Mouse (Mus musculus) macrophage (primary cell): ENCODE results near the gene Mfsd2a. TPM values are rescaled to one million over a fixed set of nuclear protein-coding genes. Genes with fewer than 3 reads are reported as not detected.

Experiments used
- H3K27ac ChIP-seq: fragments of 350-480 bp; formaldehyde crosslinking; 2 replicates; pipeline ENCODE4 v1.9.0; 2021
- H3K36me3 ChIP-seq: fragments of 350-480 bp; formaldehyde crosslinking; 2 replicates; pipeline ENCODE4 v1.9.0; 2021; ENCODE audit errors: inconsistent target
- H3K4me3 ChIP-seq: fragments of 350-480 bp; formaldehyde crosslinking; 2 replicates; pipeline ENCODE4 v1.9.0; 2021; ENCODE audit errors: inconsistent target
- H3K79me2 ChIP-seq: fragments of 350-480 bp; formaldehyde crosslinking; 2 replicates; pipeline ENCODE4 v1.9.0; 2021; ENCODE audit errors: inconsistent target
- WGBS: methylation state at CpG from one replicate; pipeline ENCODE4 v1.1.7; 2026; ENCODE audit warnings: inconsistent platforms; ENCODE audit not compliant: missing documents; 5-methylcytosine and 5-hydroxymethylcytosine counted together
- polyA plus RNA-seq: library from polyadenylated mRNA; stranded (reverse); fragments of 250-400 nt; gene quantifications from 3 replicates; pipeline ENCODE4 v1.2.4, GENCODE M21; 2018; ENCODE audit warnings: inconsistent platforms

The Mfsd2a gene
- polyA plus RNA-seq, 1 experiment from 2014 or later = not detected

GRCm38 (mm10) chr4:122933857-122934256 is 27.1 kb downstream of the Mfsd2a start:
- H3K4me3 ChIP-seq = no peak overlapping the region
- H3K36me3 ChIP-seq = no peaks in the 10 kb centered on the region
- no peak overlapping the region for H3K27ac ChIP-seq
- no peaks in the 10 kb centered on the region for H3K79me2 ChIP-seq
- WGBS = 26% methylated on average over 3 of the region's 3 CpGs

- Histone ChIP-seq H3K27ac (no peak overlapping the region), H3K36me3 (no peaks in the 10 kb centered on the region), H3K79me2 (no peaks in the 10 kb centered on the region), H3K4me3 (no peak overlapping the region)
- 59% methylated on average over 3 of the region's 3 CpGs for WGBS
These were observed 27.9 kb downstream of the Mfsd2a start for GRCm38 (mm10) chr4:122933051-122933591.

DNA sequence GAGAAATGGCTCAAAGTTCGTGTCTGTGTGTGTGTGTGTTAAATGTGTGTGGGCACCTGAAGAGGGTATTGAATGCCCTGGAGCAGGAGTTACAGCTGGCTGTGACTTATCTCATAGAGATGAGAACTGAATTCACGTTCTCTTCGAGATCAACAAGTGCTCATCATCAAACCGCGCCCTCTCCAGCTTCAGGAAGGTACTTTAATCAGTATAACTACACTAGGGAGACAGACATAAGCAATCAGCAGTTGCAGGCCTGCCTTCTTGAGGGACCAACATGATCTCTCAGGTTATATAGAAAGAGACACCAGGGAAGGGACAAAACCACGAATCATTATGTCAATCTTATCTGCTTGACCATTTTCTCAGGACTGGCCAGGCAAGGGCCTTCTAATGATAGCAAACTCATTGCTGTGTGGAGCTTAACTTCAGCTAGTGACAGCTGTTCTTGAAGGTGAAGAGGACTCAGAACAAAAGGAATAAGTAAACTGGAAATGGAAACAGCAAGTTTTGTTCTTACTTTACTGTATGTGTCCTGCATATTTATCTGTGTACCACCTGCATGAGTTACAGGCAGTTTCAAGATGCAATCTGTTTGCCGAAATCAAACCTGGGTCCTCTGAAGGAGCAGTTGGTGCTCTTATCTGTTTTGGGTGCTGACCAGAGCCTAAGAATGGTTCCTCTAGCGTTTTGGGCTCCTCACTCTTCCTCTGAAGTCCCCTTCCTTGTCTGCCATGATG is 28.6 kb downstream of the Mfsd2a start:
- Histone ChIP-seq H3K79me2 (no peaks in the 10 kb centered on the region), H3K36me3 (no peaks in the 10 kb centered on the region), H3K4me3 (no peak overlapping the region), H3K27ac (no peak overlapping the region)
- 76% methylated on average over 8 of the region's 8 CpGs for WGBS

DNA sequence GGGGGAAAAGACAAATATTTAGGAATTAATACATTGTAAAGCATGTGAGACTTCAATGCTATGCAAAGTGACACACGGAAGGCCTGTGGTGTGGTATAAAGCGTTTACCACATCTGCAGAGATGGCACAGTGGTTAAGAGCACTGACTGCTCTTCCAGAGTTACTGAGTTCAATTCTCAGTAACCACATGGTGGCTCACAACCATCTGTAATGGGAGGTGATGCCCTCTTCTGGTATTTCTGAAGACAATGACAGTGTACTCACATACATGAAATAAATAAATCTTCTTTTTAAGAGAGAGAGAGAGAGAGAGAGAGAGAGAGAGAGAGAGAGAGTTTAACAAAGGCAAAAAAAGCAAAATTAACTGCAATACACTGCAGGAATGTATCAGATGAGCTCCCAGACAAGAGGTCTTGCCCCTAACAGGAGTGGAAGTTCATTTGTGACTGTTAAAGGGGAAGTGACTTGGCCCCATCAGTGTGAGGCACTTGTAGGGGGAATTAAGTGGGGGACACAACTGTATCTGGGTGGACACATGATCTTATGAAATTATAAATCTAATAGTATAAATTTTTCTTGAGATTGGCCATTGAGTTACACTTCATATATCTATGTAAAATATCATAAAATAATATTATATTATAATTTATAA is 29.9 kb downstream of the Mfsd2a start:
- Histone ChIP-seq H3K36me3 (no peaks in the 10 kb centered on the region), H3K27ac (no peak overlapping the region), H3K79me2 (no peaks in the 10 kb centered on the region), H3K4me3 (no peak overlapping the region)
- 82% methylated on average over 2 of the region's 2 CpGs for WGBS

- Histone ChIP-seq H3K4me3 (no peak overlapping the region), H3K36me3 (no peaks in the 10 kb centered on the region), H3K27ac (peak overlapping the region; percentile 33), H3K79me2 (no peaks in the 10 kb centered on the region)
- 41% methylated on average over 15 of the region's 15 CpGs for WGBS
These were observed 37.3 kb downstream of the Mfsd2a start for GRCm38 (mm10) chr4:122923392-122924344.

GRCm38 (mm10) chr4:122922841-122923240 is 38.1 kb downstream of the Mfsd2a start:
- Histone ChIP-seq H3K27ac (peak overlapping the region; percentile 33), H3K36me3 (no peaks in the 10 kb centered on the region), H3K4me3 (no peak overlapping the region), H3K79me2 (no peaks in the 10 kb centered on the region)
- 7% methylated on average over 1 of the region's 1 CpGs for WGBS

GRCm38 (mm10) chr4:122915985-122916384 is 45.0 kb downstream of the Mfsd2a start:
- Histone ChIP-seq H3K79me2 (no peaks in the 10 kb centered on the region), H3K27ac (no peak overlapping the region), H3K36me3 (no peaks in the 10 kb centered on the region), H3K4me3 (no peak overlapping the region)
- 96% methylated on average over 4 of the region's 4 CpGs for WGBS

GRCm38 (mm10) chr4:122914186-122914585 is 46.8 kb downstream of the Mfsd2a start:
- Histone ChIP-seq H3K79me2 (no peaks in the 10 kb centered on the region), H3K36me3 (no peaks in the 10 kb centered on the region), H3K4me3 (no peak overlapping the region), H3K27ac (no peak overlapping the region)
- 97% methylated on average over 7 of the region's 7 CpGs for WGBS

DNA sequence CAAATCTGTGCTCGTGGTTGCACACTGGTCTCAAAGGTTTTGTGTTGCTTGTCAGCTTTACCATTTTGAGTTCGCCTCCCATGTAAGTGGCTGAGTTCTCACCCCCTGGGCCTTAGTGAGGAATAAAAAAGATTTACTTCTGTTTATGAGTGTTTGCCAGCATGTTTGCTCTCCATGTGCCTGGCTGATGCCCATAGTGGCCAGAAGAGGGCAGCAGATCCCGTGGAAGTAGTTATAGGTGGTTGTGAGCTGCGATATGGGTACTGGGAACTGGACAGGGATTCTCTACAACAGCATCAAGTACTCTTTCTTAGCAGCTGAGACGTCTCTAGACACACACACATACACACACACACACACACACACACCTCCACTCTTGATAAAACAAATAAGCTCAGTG is 48.4 kb downstream of the Mfsd2a start:
- H3K36me3 ChIP-seq = no peaks in the 10 kb centered on the region
- H3K79me2 ChIP-seq = no peaks in the 10 kb centered on the region
- H3K27ac ChIP-seq = no peak overlapping the region
- H3K4me3 ChIP-seq = no peak overlapping the region
- WGBS = 87% methylated on average over 5 of the region's 5 CpGs

DNA sequence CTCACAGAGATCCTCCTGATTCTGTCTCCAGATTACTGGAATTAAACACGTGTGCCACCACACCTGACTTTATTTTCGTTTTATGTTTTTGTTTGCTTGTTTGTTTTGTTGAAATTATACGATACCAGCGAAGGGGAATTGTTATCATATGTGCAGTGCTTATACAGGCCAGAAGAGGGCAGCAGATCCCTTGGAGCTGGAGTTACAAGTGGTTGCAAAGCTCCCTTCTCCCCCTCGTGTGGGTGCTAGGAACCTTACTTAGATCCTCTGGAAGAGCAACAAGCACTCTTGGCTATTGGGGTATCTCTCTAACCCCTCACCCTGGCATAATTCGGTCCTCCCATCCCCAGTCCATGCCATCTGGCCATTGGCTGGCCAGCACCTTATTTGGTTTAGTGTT is 50.4 kb downstream of the Mfsd2a start:
- H3K36me3 ChIP-seq = no peaks in the 10 kb centered on the region
- 70% methylated on average over 6 of the region's 6 CpGs for WGBS
- H3K27ac ChIP-seq = no peak overlapping the region

DNA sequence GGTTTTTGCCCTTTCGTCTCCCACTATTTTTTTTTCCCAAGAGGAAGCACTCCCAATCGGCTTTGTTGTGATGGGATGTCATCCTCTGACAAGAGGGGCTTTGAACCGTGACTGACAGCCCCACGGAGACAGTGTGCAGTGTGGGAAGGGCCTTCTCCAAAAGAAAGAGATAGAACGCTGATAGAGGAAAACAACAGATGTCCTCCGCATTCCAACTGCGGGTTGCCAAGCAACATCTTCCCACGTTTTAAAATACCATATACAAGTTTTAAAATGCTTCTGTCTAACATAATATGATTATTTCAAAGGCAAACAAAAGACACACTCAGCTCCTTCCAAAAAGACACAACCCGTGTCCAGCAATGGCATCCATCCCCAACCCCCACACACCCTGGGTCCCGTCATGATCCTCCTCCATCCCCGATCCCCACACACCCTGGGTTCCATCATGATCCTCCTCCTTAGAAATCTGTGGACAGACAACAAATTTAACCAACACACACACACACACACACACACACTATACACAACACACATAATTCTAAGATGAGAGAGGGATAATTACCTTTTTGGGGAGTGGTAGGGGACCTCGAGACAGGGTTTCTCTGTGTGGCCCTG is 51.3 kb downstream of the Mfsd2a start:
- 90% methylated on average over 11 of the region's 12 CpGs for WGBS
- no peaks in the 10 kb centered on the region for H3K79me2 ChIP-seq
- no peak overlapping the region for H3K4me3 ChIP-seq
- H3K27ac ChIP-seq = no peak overlapping the region
- H3K36me3 ChIP-seq = no peaks in the 10 kb centered on the region

More for the DNA sequence above, 50.4 kb downstream of the Mfsd2a start:
- Histone ChIP-seq H3K79me2 (no peaks in the 10 kb centered on the region), H3K4me3 (no peak overlapping the region)

- Histone ChIP-seq H3K27ac (no peak overlapping the region), H3K4me3 (no peak overlapping the region), H3K36me3 (no peaks in the 10 kb centered on the region), H3K79me2 (no peaks in the 10 kb centered on the region)
- 86% methylated on average over 10 of the region's 10 CpGs for WGBS
These were observed 55.6 kb downstream of the Mfsd2a start for GRCm38 (mm10) chr4:122905359-122905758.

DNA sequence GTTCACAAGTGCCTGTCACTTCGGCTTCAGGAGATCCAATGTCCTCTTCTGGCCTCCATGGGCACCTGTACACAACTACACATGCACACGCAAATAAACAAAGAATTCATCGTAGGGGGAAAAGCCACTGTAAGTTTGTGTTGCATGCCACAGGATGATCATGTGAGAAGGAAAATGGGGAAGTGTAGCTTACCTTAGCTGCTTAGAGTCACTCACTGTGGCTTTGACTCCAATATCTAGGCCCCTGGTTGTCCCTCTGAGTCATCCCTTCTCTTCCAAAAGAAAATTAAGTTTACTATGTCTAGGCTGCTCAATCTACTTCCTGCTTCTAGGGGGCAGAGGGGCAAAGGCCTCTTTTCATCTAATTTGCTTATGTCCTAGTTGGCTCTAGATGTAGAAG is 57.3 kb downstream of the Mfsd2a start:
- H3K79me2 ChIP-seq = no peaks in the 10 kb centered on the region

GRCm38 (mm10) chr4:122902156-122902555 is 58.8 kb downstream of the Mfsd2a start:
- Histone ChIP-seq H3K36me3 (no peaks in the 10 kb centered on the region), H3K79me2 (no peaks in the 10 kb centered on the region), H3K27ac (no peak overlapping the region), H3K4me3 (no peak overlapping the region)
- WGBS = 57% methylated on average over 6 of the region's 6 CpGs

More for the DNA sequence above, 57.3 kb downstream of the Mfsd2a start:
- Histone ChIP-seq H3K27ac (no peak overlapping the region), H3K36me3 (no peaks in the 10 kb centered on the region), H3K4me3 (no peak overlapping the region)
- whole genome bisulfite sequencing = 56% methylated on average over 3 of the region's 3 CpGs
